Mouse (Mus musculus) C2C12 (cell line): ENCODE results near the gene Taf6.

Experiments
- CTCF ChIP-seq: IDR thresholded peaks from one replicate; pipeline ENCODE4 v1.5.1; 2011; ENCODE audit not compliant: control insufficient read depth, insufficient read depth, insufficient read length
- MYOD1 ChIP-seq: IDR thresholded peaks from one replicate; pipeline ENCODE4 v1.6.1; 2011; ENCODE audit warnings: low read depth; ENCODE audit not compliant: control insufficient read depth, insufficient read length
- MYOG ChIP-seq: IDR thresholded peaks from one replicate; pipeline ENCODE4 v1.6.1; 2011; ENCODE audit not compliant: control insufficient read depth, insufficient read length; ENCODE audit errors: extremely low read depth

DNA sequence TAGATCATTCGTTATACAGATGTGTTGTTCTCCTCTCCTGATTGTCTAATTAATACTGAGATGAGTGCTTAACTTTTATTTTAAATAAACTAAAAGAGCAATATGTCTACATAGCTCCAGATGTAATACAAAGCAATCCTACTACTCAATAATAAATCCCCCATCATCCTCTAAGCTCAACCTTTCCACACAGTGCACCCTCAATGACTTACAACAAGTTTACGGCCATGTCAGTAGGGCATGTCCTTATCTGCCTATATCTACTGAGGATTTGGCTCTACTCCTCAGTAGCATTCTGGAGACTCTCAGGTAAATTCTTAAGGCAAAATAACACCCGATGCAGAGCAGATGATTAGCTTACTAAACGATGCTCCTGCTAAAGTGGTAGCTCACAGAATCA, 20.6 kb upstream of the Taf6 start:
- TF ChIP-seq CTCF: no peak
- TF ChIP-seq MYOD1: no peak
- TF ChIP-seq MYOG: no peak
